Mouse (Mus musculus) heart, embryonic 11.5 days (tissue): ENCODE data around the gene Trim34b. TPM values are rescaled to one million over a fixed set of nuclear protein-coding genes. Genes with fewer than 3 reads are reported as not detected.
"Not testable (repeated sequence)": the region's sequence is repeated elsewhere in the genome, so short reads cannot be mapped to it uniquely, and the experiment has no call there.

Experiments used
- ATAC-seq: fragments of 200-750 bp; cut with Nextera tagmentation; replicated peaks from 2 replicates; pipeline ENCODE4 v1.8.0; 2017; ENCODE audit warnings: moderate library complexity; ENCODE audit not compliant: insufficient number of reproducible peaks, low FRiP score, low TSS enrichment
- H3K27ac ChIP-seq: fragments of 300-500 bp; sonication (generic); 2 replicates; pipeline ENCODE4 v1.5.1; 2014; ENCODE audit warnings: mild to moderate bottlenecking, low read depth, low read length
- H3K27me3 ChIP-seq: fragments of 300-500 bp; sonication (generic); 2 replicates; pipeline ENCODE4 v1.6.1; 2014; ENCODE audit warnings: mild to moderate bottlenecking, low read length, mixed read lengths; ENCODE audit not compliant: control insufficient read depth, insufficient read depth
- H3K36me3 ChIP-seq: fragments of 300-500 bp; sonication (generic); 2 replicates; pipeline ENCODE4 v1.6.1; 2014; ENCODE audit warnings: mild to moderate bottlenecking, low read length, moderate library complexity, mixed read lengths; ENCODE audit not compliant: control insufficient read depth, insufficient read depth
- H3K4me1 ChIP-seq: fragments of 300-500 bp; sonication (generic); 2 replicates; pipeline ENCODE4 v1.6.1; 2014; ENCODE audit warnings: low read length; ENCODE audit not compliant: control insufficient read depth, insufficient read depth
- H3K4me2 ChIP-seq: fragments of 300-500 bp; sonication (generic); 2 replicates; pipeline ENCODE4 v1.6.1; 2014; ENCODE audit warnings: mild to moderate bottlenecking, moderate library complexity
- H3K4me3 ChIP-seq: fragments of 300-500 bp; sonication (generic); 2 replicates; pipeline ENCODE4 v1.5.1; 2014; ENCODE audit warnings: low read depth, low read length
- H3K9ac ChIP-seq: fragments of 300-500 bp; sonication (generic); 2 replicates; pipeline ENCODE4 v1.6.1; 2014; ENCODE audit warnings: mild to moderate bottlenecking, low read depth, low read length, moderate library complexity
- H3K9me3 ChIP-seq: fragments of 300-500 bp; sonication (generic); replicated peaks from 2 replicates; pipeline ENCODE4 v1.6.1; 2016; ENCODE audit warnings: low read length; ENCODE audit not compliant: control insufficient read depth
- WGBS: fragments of 180-500 bp; shearing (Covaris S2); extraction: QIAGEN DNeasy Blood & Tissue Kit; methylation state at CpG from one replicate; pipeline ENCODE4 v1.1.7; 2014; ENCODE audit not compliant: insufficient replicate concordance; 5-methylcytosine and 5-hydroxymethylcytosine counted together
- polyA plus RNA-seq: library from polyadenylated mRNA; unstranded; fragments of >200 nt; fragmentation: Nextera tagmentation; extraction: Ambion mirVana; gene quantifications from 2 replicates; pipeline ENCODE4 v1.2.1, GENCODE M21; 2014

The Trim34b gene
- 0.20 TPM in 1 of 2 replicates, not detected in the other for polyA plus RNA-seq

- H3K27me3 ChIP-seq, H3K27ac ChIP-seq, H3K36me3 ChIP-seq, H3K4me2 ChIP-seq, H3K4me3 ChIP-seq, H3K9me3 ChIP-seq, H3K9ac ChIP-seq, ATAC-seq, H3K4me1 ChIP-seq: not testable (repeated sequence)
- 70% methylated on average over 2 of the region's 2 CpGs for WGBS
Measured at GRCm38 (mm10) chr7:104329171-104329570, at the start of gene Trim34b. Gene Trim34b, plus strand, starts transcription at chr7:104329471.

GRCm38 (mm10) chr7:104287576-104288443 is 41.5 kb upstream of the Trim34b start, which contains the start of gene Trim5:
Gene Trim5, minus strand, starts transcription at chr7:104288094.
- H3K9ac ChIP-seq, H3K36me3 ChIP-seq, H3K27me3 ChIP-seq, H3K9me3 ChIP-seq, H3K4me1 ChIP-seq, H3K27ac ChIP-seq: not testable (repeated sequence)
- Histone ChIP-seq H3K4me3 (peak within 1 kb of the TSS; percentile 32), H3K4me2 (peak within 1 kb of the TSS; percentile 50)
- ATAC-seq: peak; percentile 83
- WGBS: 31% methylated on average over 14 of the region's 14 CpGs

GRCm38 (mm10) chr7:104290641-104291040 is 38.6 kb upstream of the Trim34b start:
- no peak overlapping the region for H3K9ac ChIP-seq
- H3K9me3 ChIP-seq: no peaks in the 10 kb centered on the region
- no peaks in the 10 kb centered on the region for H3K27me3 ChIP-seq
- no peak overlapping the region for H3K4me3 ChIP-seq
- no peaks in the 10 kb centered on the region for H3K36me3 ChIP-seq
- no peaks in the 10 kb centered on the region for H3K4me1 ChIP-seq
- 85% methylated on average over 1 of the region's 1 CpGs for WGBS
- H3K4me2 ChIP-seq: no peak overlapping the region
- no peak overlapping the region for H3K27ac ChIP-seq
- ATAC-seq: no peak

- Histone ChIP-seq H3K4me1 (no peaks in the 10 kb centered on the region), H3K27ac (no peak overlapping the region), H3K9ac (no peak overlapping the region), H3K9me3 (no peaks in the 10 kb centered on the region), H3K27me3 (no peaks in the 10 kb centered on the region), H3K4me2 (no peak overlapping the region), H3K4me3 (no peak overlapping the region), H3K36me3 (no peaks in the 10 kb centered on the region)
- WGBS: 79% methylated on average over 5 of the region's 5 CpGs
- no peak for ATAC-seq
Measured at GRCm38 (mm10) chr7:104291638-104292400, 37.5 kb upstream of the Trim34b start.

- peak; percentile 58 for ATAC-seq
- WGBS: 6% methylated on average over 15 of the region's 15 CpGs
- Histone ChIP-seq H3K9me3 (no peaks in the 10 kb centered on the region), H3K27ac (peak overlapping the region; percentile 62), H3K27me3 (no peaks in the 10 kb centered on the region), H3K36me3 (no peaks in the 10 kb centered on the region), H3K4me1 (no peaks in the 10 kb centered on the region), H3K4me3 (peak overlapping the region; percentile 52), H3K4me2 (peak overlapping the region; percentile 59), H3K9ac (peak overlapping the region; percentile 58)
Measured at GRCm38 (mm10) chr7:104314796-104315353, 14.4 kb upstream of the Trim34b start.

- peak within 1 kb of the TSS; percentile 59 for H3K4me2 ChIP-seq
- peak within 1 kb of the TSS; percentile 52 for H3K4me3 ChIP-seq
- not testable (repeated sequence) for H3K4me1 ChIP-seq, H3K9me3 ChIP-seq, H3K27me3 ChIP-seq, H3K36me3 ChIP-seq
- H3K27ac ChIP-seq: peak within 1 kb of the TSS; percentile 62
- 20% methylated on average over 4 of the region's 4 CpGs for WGBS
- ATAC-seq: peak; percentile 88
- peak within 1 kb of the TSS; percentile 58 for H3K9ac ChIP-seq
Measured at GRCm38 (mm10) chr7:104315369-104316080, 13.7 kb upstream of the Trim34b start, which contains the start of gene Trim12a. Gene Trim12a, minus strand, starts transcription at chr7:104315466.

- Histone ChIP-seq H3K4me1 (no peaks in the 10 kb centered on the region), H3K27ac (no peak overlapping the region), H3K9ac (no peak overlapping the region), H3K9me3 (no peaks in the 10 kb centered on the region), H3K4me3 (no peak overlapping the region), H3K36me3 (no peaks in the 10 kb centered on the region), H3K4me2 (no peak overlapping the region), H3K27me3 (no peaks in the 10 kb centered on the region)
- no peak for ATAC-seq
- WGBS: 73% methylated on average over 9 of the region's 9 CpGs
Measured at GRCm38 (mm10) chr7:104322028-104322427, 7.2 kb upstream of the Trim34b start.

GRCm38 (mm10) chr7:104335547-104335946 is 6.3 kb downstream of the Trim34b start:
- not testable (repeated sequence) for H3K9me3 ChIP-seq, H3K27ac ChIP-seq, H3K36me3 ChIP-seq, H3K27me3 ChIP-seq, H3K4me2 ChIP-seq, H3K4me3 ChIP-seq, H3K9ac ChIP-seq, ATAC-seq, H3K4me1 ChIP-seq
- WGBS: 61% methylated on average over 3 of the region's 3 CpGs
